Mouse (Mus musculus) kidney, embryonic 15.5 days (tissue): Measurements from ENCODE around the gene Arhgef7. TPM values are rescaled to one million over a fixed set of nuclear protein-coding genes. Genes with fewer than 3 reads are reported as not detected.

Experiments used
- ATAC-seq: fragments of 200-750 bp; cut with Nextera tagmentation; replicated peaks from 2 replicates; pipeline ENCODE4 v1.8.0; 2017; ENCODE audit warnings: moderate TSS enrichment; ENCODE audit not compliant: low FRiP score
- H3K27ac ChIP-seq: fragments of 300-500 bp; sonication (generic); 2 replicates; pipeline ENCODE4 v1.5.1; 2015; ENCODE audit warnings: mild to moderate bottlenecking, inconsistent platforms
- H3K27me3 ChIP-seq: fragments of 300-500 bp; sonication (generic); 2 replicates; pipeline ENCODE4 v1.6.1; 2015; ENCODE audit warnings: inconsistent platforms
- H3K36me3 ChIP-seq: fragments of 300-500 bp; sonication (generic); 2 replicates; pipeline ENCODE4 v1.6.1; 2015; ENCODE audit warnings: inconsistent platforms
- H3K4me1 ChIP-seq: fragments of 300-500 bp; sonication (generic); 2 replicates; pipeline ENCODE4 v1.6.1; 2015; ENCODE audit warnings: inconsistent platforms
- H3K4me2 ChIP-seq: fragments of 300-500 bp; sonication (generic); 2 replicates; pipeline ENCODE4 v1.6.1; 2015; ENCODE audit warnings: moderate library complexity, mild to moderate bottlenecking, inconsistent platforms
- H3K4me3 ChIP-seq: fragments of 300-500 bp; sonication (generic); replicated peaks from 2 replicates; pipeline ENCODE4 v1.5.1; 2015; ENCODE audit warnings: mild to moderate bottlenecking, inconsistent platforms
- H3K9ac ChIP-seq: fragments of 300-500 bp; sonication (generic); 2 replicates; pipeline ENCODE4 v1.6.1; 2015; ENCODE audit warnings: mild to moderate bottlenecking, inconsistent platforms
- H3K9me3 ChIP-seq: fragments of 300-500 bp; sonication (generic); replicated peaks from 2 replicates; pipeline ENCODE4 v1.6.1; 2016; ENCODE audit warnings: inconsistent platforms
- WGBS: fragments of 180-500 bp; shearing (Covaris S2); methylation state at CpG from one replicate; pipeline ENCODE4 v1.1.7; 2015; ENCODE audit warnings: mixed read lengths; 5-methylcytosine and 5-hydroxymethylcytosine counted together
- polyA plus RNA-seq: library from polyadenylated mRNA; unstranded; fragments of >200 nt; fragmentation: Nextera tagmentation; extraction: Ambion mirVana; gene quantifications from 2 replicates; pipeline ENCODE4 v1.2.1, GENCODE M21; 2015

Arhgef7 gene
- polyA plus RNA-seq, 1 experiment from 2014 or later = 40.1 TPM

- WGBS = 1% methylated on average over 22 of the region's 22 CpGs
- H3K27ac ChIP-seq = no peak overlapping the region
- no peaks in the 10 kb centered on the region for H3K9me3 ChIP-seq
- peak overlapping the region; percentile 60 for H3K4me3 ChIP-seq
- no peaks in the 10 kb centered on the region for H3K36me3 ChIP-seq
- H3K27me3 ChIP-seq = peaks cover 90% of the 10 kb centered on the region
- H3K4me1 ChIP-seq = peaks cover 17% of the 10 kb centered on the region
- peak overlapping the region; percentile 55; the same call in 1 of the 2 replicates for H3K9ac ChIP-seq
- ATAC-seq = no peak
- peak overlapping the region; percentile 97 for H3K4me2 ChIP-seq
Observed at GRCm38 (mm10) chr8:11727273-11727650, 259 bp upstream of the Arhgef7 start.

DNA sequence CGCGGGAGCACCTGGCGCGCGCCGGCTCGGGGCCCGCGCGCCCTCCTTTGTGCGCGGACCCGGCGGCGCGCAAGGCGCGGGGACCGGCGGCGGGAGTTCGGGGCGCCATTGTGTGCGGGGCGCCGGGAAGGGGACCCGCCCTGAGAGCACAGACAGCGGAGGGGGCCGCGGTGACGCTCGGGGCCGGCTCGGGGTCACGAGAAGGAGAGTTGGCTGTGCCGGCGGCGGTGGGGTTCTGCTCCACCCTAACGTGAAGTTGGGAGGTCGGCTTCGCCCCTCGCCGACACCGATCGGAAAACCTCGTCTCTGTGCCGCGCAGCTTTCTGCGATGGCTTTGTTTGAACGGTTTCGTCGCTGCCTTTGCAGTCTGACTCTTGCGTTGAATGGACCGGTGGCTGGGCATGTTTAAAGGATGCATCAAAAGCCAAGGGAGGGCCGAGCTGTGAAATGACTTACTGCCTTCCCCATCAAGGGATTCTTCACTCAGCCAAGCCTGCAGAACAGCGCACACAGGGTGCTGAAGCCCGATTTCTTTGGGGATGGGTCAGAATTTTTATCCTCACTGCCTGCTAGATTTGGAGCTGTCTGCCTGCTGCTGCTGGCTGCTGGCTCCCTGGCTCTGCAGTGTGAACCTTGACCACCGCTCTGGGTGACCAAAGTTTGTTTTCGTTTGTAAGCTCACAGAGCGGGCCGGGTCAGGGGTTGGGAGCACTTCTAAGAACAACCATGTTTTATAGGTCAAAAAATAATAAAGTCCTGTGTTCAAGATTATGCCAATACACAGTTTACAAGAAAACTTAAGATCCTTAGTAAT is 1.2 kb downstream of the Arhgef7 start:
- Histone ChIP-seq H3K4me1 (peaks cover 17% of the 10 kb centered on the region), H3K4me3 (peak overlapping the region; percentile 60), H3K4me2 (peak overlapping the region; percentile 97), H3K9me3 (no peaks in the 10 kb centered on the region), H3K27ac (no peak overlapping the region), H3K36me3 (no peaks in the 10 kb centered on the region), H3K27me3 (peaks cover 77% of the 10 kb centered on the region), H3K9ac (peak overlapping the region; percentile 55)
- 1% methylated on average over 61 of the region's 61 CpGs for WGBS
- ATAC-seq = peak; percentile 38

GRCm38 (mm10) chr8:11730271-11730940 is 2.9 kb downstream of the Arhgef7 start:
- no peaks in the 10 kb centered on the region for H3K9me3 ChIP-seq
- ATAC-seq = no peak
- no peak overlapping the region for H3K4me2 ChIP-seq
- peaks cover 60% of the 10 kb centered on the region for H3K27me3 ChIP-seq
- no peak overlapping the region for H3K4me3 ChIP-seq
- 69% methylated on average over 12 of the region's 12 CpGs for WGBS
- peaks cover 17% of the 10 kb centered on the region for H3K4me1 ChIP-seq
- H3K36me3 ChIP-seq = no peaks in the 10 kb centered on the region
- H3K9ac ChIP-seq = no peak overlapping the region
- no peak overlapping the region for H3K27ac ChIP-seq

DNA sequence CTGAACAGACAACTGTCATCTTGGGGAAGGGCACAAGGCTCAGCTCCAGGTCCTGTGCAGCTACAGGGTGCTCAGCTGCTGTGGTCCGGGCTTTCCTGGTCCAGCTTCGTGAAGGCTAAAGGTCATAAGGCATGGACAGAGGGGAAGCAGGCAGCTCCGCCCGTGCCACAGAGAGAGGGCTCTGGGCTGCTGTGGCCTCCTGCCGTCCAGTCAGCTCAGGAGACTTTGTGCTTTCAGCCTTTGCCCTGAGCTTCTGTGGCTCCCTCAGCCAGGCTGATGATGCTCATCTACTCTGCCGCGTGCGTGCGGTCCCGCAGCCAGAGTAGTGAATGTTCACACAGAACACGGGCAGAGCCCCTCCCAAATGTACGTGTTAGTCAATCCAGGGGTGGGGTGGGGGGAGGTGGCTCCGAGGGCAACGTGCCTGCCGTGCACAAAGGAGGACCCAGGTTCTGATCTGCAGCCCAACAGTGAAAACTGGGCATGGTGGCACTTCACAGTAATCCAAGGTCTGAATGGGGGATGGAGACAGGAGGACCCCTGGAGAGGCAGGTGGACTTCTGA is 8.2 kb downstream of the Arhgef7 start:
- H3K36me3 ChIP-seq = no peaks in the 10 kb centered on the region
- no peak overlapping the region for H3K27ac ChIP-seq
- H3K4me3 ChIP-seq = no peak overlapping the region
- no peak overlapping the region for H3K4me2 ChIP-seq
- no peak overlapping the region for H3K9ac ChIP-seq
- no peaks in the 10 kb centered on the region for H3K9me3 ChIP-seq
- WGBS = 80% methylated on average over 15 of the region's 15 CpGs
- peaks cover 6% of the 10 kb centered on the region for H3K27me3 ChIP-seq
- ATAC-seq = peak; percentile 36; the same call in 1 of the 2 replicates
- no peaks in the 10 kb centered on the region for H3K4me1 ChIP-seq

DNA sequence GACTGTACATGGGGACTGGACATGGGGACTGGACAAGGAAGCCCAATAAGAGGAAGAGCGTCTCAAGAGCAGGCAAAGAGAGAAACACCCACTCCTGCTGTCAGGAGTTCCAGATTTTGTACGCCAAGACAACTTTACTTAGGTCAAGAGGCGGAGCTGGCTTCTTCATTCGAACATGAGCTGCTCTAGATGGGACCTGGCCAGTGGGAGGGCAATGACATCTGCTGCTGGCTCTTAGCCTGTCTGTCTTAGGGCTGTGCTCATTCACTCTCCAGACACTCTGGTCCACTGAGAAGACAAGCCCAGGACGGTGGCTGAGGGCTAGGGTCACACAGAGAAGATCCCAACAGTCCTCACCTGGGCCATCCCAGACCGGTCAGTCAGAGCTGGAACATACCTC is 9.6 kb downstream of the Arhgef7 start:
- H3K36me3 ChIP-seq = no peaks in the 10 kb centered on the region

DNA sequence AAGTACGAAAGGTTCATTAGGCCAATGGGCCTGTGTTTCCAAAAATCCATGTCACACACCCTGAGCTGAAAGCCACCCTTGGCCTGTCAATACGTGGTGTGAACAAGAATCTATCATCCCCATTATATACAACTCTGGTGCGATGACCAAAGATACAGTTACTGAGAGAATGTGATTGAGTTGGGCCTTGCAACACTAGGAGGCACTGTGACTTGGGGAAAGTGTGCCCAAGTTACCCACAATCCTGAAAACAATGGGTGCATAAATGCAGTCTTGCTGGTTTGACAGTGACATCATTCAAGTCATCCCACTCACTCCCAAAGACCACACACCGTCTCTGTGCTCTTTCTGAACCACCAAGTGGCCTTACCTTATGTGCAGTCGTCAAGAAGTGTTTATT is 11.6 kb downstream of the Arhgef7 start:
- 0 out of 2 replicates have a peak, but pooled peaks cover 5% of the 10 kb centered on the region for H3K4me1 ChIP-seq
- no peak overlapping the region for H3K9ac ChIP-seq
- WGBS = 79% methylated on average over 5 of the region's 5 CpGs
- H3K4me3 ChIP-seq = no peak overlapping the region
- H3K27ac ChIP-seq = no peak overlapping the region
- H3K36me3 ChIP-seq = no peaks in the 10 kb centered on the region
- no peaks in the 10 kb centered on the region for H3K9me3 ChIP-seq
- no peaks in the 10 kb centered on the region; the same call in 1 of the 2 replicates for H3K27me3 ChIP-seq
- no peak overlapping the region for H3K4me2 ChIP-seq
- no peak for ATAC-seq

More for the DNA sequence above, 9.6 kb downstream of the Arhgef7 start:
- no peak overlapping the region for H3K27ac ChIP-seq
- H3K4me3 ChIP-seq = no peak overlapping the region
- ATAC-seq = no peak
- no peaks in the 10 kb centered on the region; the same call in 1 of the 2 replicates for H3K27me3 ChIP-seq
- WGBS = 75% methylated on average over 6 of the region's 6 CpGs
- H3K9me3 ChIP-seq = no peaks in the 10 kb centered on the region
- no peak overlapping the region for H3K9ac ChIP-seq
- H3K4me1 ChIP-seq = no peaks in the 10 kb centered on the region
- H3K4me2 ChIP-seq = no peak overlapping the region

DNA sequence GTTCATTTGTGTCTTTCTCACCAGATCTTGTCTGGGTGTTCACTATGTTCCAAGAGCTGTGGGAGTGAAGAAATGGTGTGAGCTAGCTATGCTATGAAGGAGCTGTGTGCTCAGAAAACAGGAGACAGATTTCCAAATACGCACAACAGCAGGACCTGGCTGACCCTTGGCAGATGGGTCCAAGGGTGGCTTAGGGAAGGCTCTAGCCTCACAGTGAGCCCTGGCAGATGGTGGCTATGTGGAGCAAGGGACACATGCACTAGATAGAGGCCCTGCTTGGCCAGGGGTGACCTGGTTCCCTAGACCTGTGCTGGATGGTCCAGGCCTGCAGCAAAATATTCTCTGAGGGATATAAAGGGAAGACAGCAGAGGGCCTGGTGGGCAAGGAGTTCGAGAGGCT is 13.3 kb downstream of the Arhgef7 start:
- Histone ChIP-seq H3K9me3 (no peaks in the 10 kb centered on the region), H3K4me3 (no peak overlapping the region), H3K27me3 (no peaks in the 10 kb centered on the region), H3K4me1 (0 out of 2 replicates have a peak, but pooled peaks cover 5% of the 10 kb centered on the region), H3K9ac (no peak overlapping the region), H3K4me2 (no peak overlapping the region), H3K27ac (no peak overlapping the region), H3K36me3 (no peaks in the 10 kb centered on the region)
- 82% methylated on average over 2 of the region's 2 CpGs for WGBS
- ATAC-seq = no peak

- H3K36me3 ChIP-seq = no peaks in the 10 kb centered on the region
- H3K9me3 ChIP-seq = no peaks in the 10 kb centered on the region
- peaks cover 20% of the 10 kb centered on the region for H3K4me1 ChIP-seq
- H3K4me3 ChIP-seq = no peak overlapping the region
- no peak overlapping the region for H3K9ac ChIP-seq
- no peaks in the 10 kb centered on the region for H3K27me3 ChIP-seq
- 45% methylated on average over 10 of the region's 10 CpGs for WGBS
- no peak overlapping the region for H3K4me2 ChIP-seq
- H3K27ac ChIP-seq = no peak overlapping the region
- ATAC-seq = no peak
Observed at GRCm38 (mm10) chr8:11743580-11743979, 16.1 kb downstream of the Arhgef7 start.

GRCm38 (mm10) chr8:11746850-11747600 is 19.5 kb downstream of the Arhgef7 start:
- peak; percentile 34; the same call in 1 of the 2 replicates for ATAC-seq
- H3K27me3 ChIP-seq = no peaks in the 10 kb centered on the region
- WGBS = 51% methylated on average over 11 of the region's 11 CpGs

GRCm38 (mm10) chr8:11749472-11749871 is 22.0 kb downstream of the Arhgef7 start:
- Histone ChIP-seq H3K27ac (no peak overlapping the region), H3K9me3 (no peaks in the 10 kb centered on the region), H3K4me3 (no peak overlapping the region), H3K36me3 (no peaks in the 10 kb centered on the region), H3K27me3 (no peaks in the 10 kb centered on the region), H3K4me1 (peaks cover 15% of the 10 kb centered on the region), H3K9ac (no peak overlapping the region), H3K4me2 (no peak overlapping the region)
- WGBS = 68% methylated on average over 6 of the region's 6 CpGs
- no peak for ATAC-seq

More at GRCm38 (mm10) chr8:11746850-11747600, 19.5 kb downstream of the Arhgef7 start:
- Histone ChIP-seq H3K4me1 (peaks cover 20% of the 10 kb centered on the region), H3K27ac (no peak overlapping the region), H3K4me2 (no peak overlapping the region), H3K4me3 (no peak overlapping the region), H3K36me3 (no peaks in the 10 kb centered on the region), H3K9ac (no peak overlapping the region), H3K9me3 (no peaks in the 10 kb centered on the region)

- Histone ChIP-seq H3K4me1 (peaks cover 14% of the 10 kb centered on the region), H3K9me3 (no peaks in the 10 kb centered on the region), H3K4me2 (no peak overlapping the region), H3K4me3 (no peak overlapping the region), H3K36me3 (no peaks in the 10 kb centered on the region), H3K27me3 (no peaks in the 10 kb centered on the region), H3K27ac (no peak overlapping the region), H3K9ac (no peak overlapping the region)
- WGBS = 70% methylated on average over 3 of the region's 3 CpGs
- no peak for ATAC-seq
Observed at GRCm38 (mm10) chr8:11752338-11752737, 24.8 kb downstream of the Arhgef7 start.
